Mouse (Mus musculus): ENCODE measurements around the gene Arid1b. TPM values are rescaled to one million over a fixed set of nuclear protein-coding genes. Genes with fewer than 3 reads are reported as not detected.

Gene Arid1b
- total RNA-seq, 1 experiment: 9.2 TPM

DNA sequence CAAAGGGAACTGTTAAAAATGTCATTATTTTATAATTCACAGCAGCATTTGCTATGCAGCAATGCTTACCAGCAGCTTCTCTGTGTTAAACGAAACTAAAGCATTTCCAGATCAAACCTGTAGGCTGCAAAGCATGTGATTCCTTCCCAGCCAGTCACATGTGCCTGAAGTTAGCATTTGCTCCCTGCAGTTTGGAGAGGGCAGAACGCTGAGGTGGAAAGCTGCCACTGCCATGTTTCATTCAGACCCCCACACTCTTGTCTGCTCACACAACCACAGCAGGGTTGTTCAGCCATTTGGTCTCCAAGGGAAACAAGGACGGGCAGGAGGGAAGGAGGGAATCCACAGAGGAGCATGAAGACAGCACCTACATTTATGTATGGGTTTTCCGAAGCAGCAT lies 73.1 kb downstream of the Arid1b start:
- H3K9ac ChIP-seq (ENCODE audit: insufficient read depth, low read depth, low read length, poor library complexity, severe bottlenecking): no peak overlapping the region
- H3K9me3 ChIP-seq (ENCODE audit: control insufficient read depth, insufficient read depth, low read depth, low read length): no peaks in the 10 kb centered on the region
- H3K4me3 ChIP-seq (ENCODE audit: insufficient read depth in 1 of 2, low read depth in 1 of 2, low read length in 2 of 2, poor library complexity in 1 of 2, severe bottlenecking in 1 of 2): no peak overlapping the region
- in situ Hi-C loops (cut with MboI; ENCODE audit: low sequenced_read_pairs in 2 of 2, unreplicated experiment in 2 of 2): no loop called here
- no peak for DNase-seq (ENCODE audit: low read depth, low spot score)
- no peaks in the 10 kb centered on the region for H3K36me3 ChIP-seq (ENCODE audit: control insufficient read depth, insufficient read depth, low read length, poor library complexity, severe bottlenecking)
- TF ChIP-seq MAFK (IDR thresholded peaks at IDR 0.05; ENCODE audit: insufficient read depth, low read depth, low read length): no peak
- no peak for TF ChIP-seq HCFC1 (IDR thresholded peaks at IDR 0.05; ENCODE audit: borderline replicate concordance, insufficient read depth, low read length)
- TF ChIP-seq CHD2 (IDR thresholded peaks at IDR 0.05; ENCODE audit: low read depth, low read length): no peak
- TF ChIP-seq ZC3H11A (IDR thresholded peaks at IDR 0.05; ENCODE audit: borderline replicate concordance, low read depth, low read length): no peak
- no peak for TF ChIP-seq ZNF384 (IDR thresholded peaks at IDR 0.05; ENCODE audit: low read depth, low read length)
- H3K4me1 ChIP-seq (ENCODE audit: control insufficient read depth in 2 of 2, insufficient read depth in 2 of 2, low read length in 2 of 2, poor library complexity in 1 of 2): peaks cover 0 to 2% of the 10 kb centered on the region in 2 experiments; a peak in 1 of 4 replicates
- no peak overlapping the region for H3K27ac ChIP-seq (ENCODE audit: insufficient read depth, low read depth, low read length, poor library complexity, severe bottlenecking)

GRCm38 (mm10) chr17:5070399-5070798 lies 76.3 kb downstream of the Arid1b start:
- Histone ChIP-seq H3K9me3 (ENCODE audit: control insufficient read depth, insufficient read depth, low read depth, low read length) (no peaks in the 10 kb centered on the region), H3K9ac (ENCODE audit: insufficient read depth, low read depth, low read length, poor library complexity, severe bottlenecking) (no peak overlapping the region), H3K27ac (ENCODE audit: insufficient read depth, low read depth, low read length, poor library complexity, severe bottlenecking) (no peak overlapping the region), H3K4me1 (ENCODE audit: control insufficient read depth in 2 of 2, insufficient read depth in 2 of 2, low read length in 2 of 2, poor library complexity in 1 of 2) (peaks cover 0 to 2% of the 10 kb centered on the region in 2 experiments; a peak in 1 of 4 replicates), H3K4me3 (ENCODE audit: insufficient read depth in 1 of 2, low read depth in 1 of 2, low read length in 2 of 2, poor library complexity in 1 of 2, severe bottlenecking in 1 of 2) (no peak overlapping the region), H3K36me3 (ENCODE audit: control insufficient read depth, insufficient read depth, low read length, poor library complexity, severe bottlenecking) (no peaks in the 10 kb centered on the region)
- DNase-seq (ENCODE audit: low read depth, low spot score): no peak
- in situ Hi-C loops (cut with MboI; ENCODE audit: low sequenced_read_pairs in 2 of 2, unreplicated experiment in 2 of 2): no loop called here
- TF ChIP-seq CHD2 (IDR thresholded peaks at IDR 0.05; ENCODE audit: low read depth, low read length) (no peak), ZNF384 (IDR thresholded peaks at IDR 0.05; ENCODE audit: low read depth, low read length) (no peak), MAFK (IDR thresholded peaks at IDR 0.05; ENCODE audit: insufficient read depth, low read depth, low read length) (no peak), HCFC1 (IDR thresholded peaks at IDR 0.05; ENCODE audit: borderline replicate concordance, insufficient read depth, low read length) (no peak), ZC3H11A (IDR thresholded peaks at IDR 0.05; ENCODE audit: borderline replicate concordance, low read depth, low read length) (no peak)

- no peak overlapping the region for H3K27ac ChIP-seq (ENCODE audit: insufficient read depth, low read depth, low read length, poor library complexity, severe bottlenecking)
- H3K36me3 ChIP-seq (ENCODE audit: control insufficient read depth, insufficient read depth, low read length, poor library complexity, severe bottlenecking): no peaks in the 10 kb centered on the region
- in situ Hi-C loops (cut with MboI; ENCODE audit: low sequenced_read_pairs in 2 of 2, unreplicated experiment in 2 of 2): no loop called here
- no peak overlapping the region for H3K4me3 ChIP-seq (ENCODE audit: insufficient read depth in 1 of 2, low read depth in 1 of 2, low read length in 2 of 2, poor library complexity in 1 of 2, severe bottlenecking in 1 of 2)
- TF ChIP-seq ZC3H11A (IDR thresholded peaks at IDR 0.05; ENCODE audit: borderline replicate concordance, low read depth, low read length) (no peak), ZNF384 (IDR thresholded peaks at IDR 0.05; ENCODE audit: low read depth, low read length) (no peak), MAFK (IDR thresholded peaks at IDR 0.05; ENCODE audit: insufficient read depth, low read depth, low read length) (no peak), CHD2 (IDR thresholded peaks at IDR 0.05; ENCODE audit: low read depth, low read length) (no peak), HCFC1 (IDR thresholded peaks at IDR 0.05; ENCODE audit: borderline replicate concordance, insufficient read depth, low read length) (no peak)
- no peak for DNase-seq (ENCODE audit: low read depth, low spot score)
- H3K4me1 ChIP-seq (ENCODE audit: control insufficient read depth in 2 of 2, insufficient read depth in 2 of 2, low read length in 2 of 2, poor library complexity in 1 of 2): no peaks in the 10 kb centered on the region
- H3K9ac ChIP-seq (ENCODE audit: insufficient read depth, low read depth, low read length, poor library complexity, severe bottlenecking): no peak overlapping the region
- no peaks in the 10 kb centered on the region for H3K9me3 ChIP-seq (ENCODE audit: control insufficient read depth, insufficient read depth, low read depth, low read length)
These were observed 78.4 kb downstream of the Arid1b start for GRCm38 (mm10) chr17:5072539-5072938.

- in situ Hi-C loops (cut with MboI; ENCODE audit: low sequenced_read_pairs in 2 of 2, unreplicated experiment in 2 of 2): no loop called here
These were observed 80.8 kb downstream of the Arid1b start for GRCm38 (mm10) chr17:5074752-5075506.

More at GRCm38 (mm10) chr17:5074752-5075506, 80.8 kb downstream of the Arid1b start:
- Histone ChIP-seq H3K36me3 (ENCODE audit: control insufficient read depth, insufficient read depth, low read length, poor library complexity, severe bottlenecking) (no peaks in the 10 kb centered on the region), H3K27ac (ENCODE audit: insufficient read depth, low read depth, low read length, poor library complexity, severe bottlenecking) (no peak overlapping the region), H3K9me3 (ENCODE audit: control insufficient read depth, insufficient read depth, low read depth, low read length) (no peaks in the 10 kb centered on the region), H3K4me1 (ENCODE audit: control insufficient read depth in 2 of 2, insufficient read depth in 2 of 2, low read length in 2 of 2, poor library complexity in 1 of 2) (no peaks in the 10 kb centered on the region), H3K9ac (ENCODE audit: insufficient read depth, low read depth, low read length, poor library complexity, severe bottlenecking) (no peak overlapping the region), H3K4me3 (ENCODE audit: insufficient read depth in 1 of 2, low read depth in 1 of 2, low read length in 2 of 2, poor library complexity in 1 of 2, severe bottlenecking in 1 of 2) (no peak overlapping the region)
- DNase-seq (ENCODE audit: low read depth, low spot score): no peak
- no peak for TF ChIP-seq CHD2 (IDR thresholded peaks at IDR 0.05; ENCODE audit: low read depth, low read length)
- TF ChIP-seq ZNF384 (IDR thresholded peaks at IDR 0.05; ENCODE audit: low read depth, low read length): no peak
- no peak for TF ChIP-seq MAFK (IDR thresholded peaks at IDR 0.05; ENCODE audit: insufficient read depth, low read depth, low read length)
- no peak for TF ChIP-seq HCFC1 (IDR thresholded peaks at IDR 0.05; ENCODE audit: borderline replicate concordance, insufficient read depth, low read length)
- no peak for TF ChIP-seq ZC3H11A (IDR thresholded peaks at IDR 0.05; ENCODE audit: borderline replicate concordance, low read depth, low read length)

Data from ES-E14 (cell line).